Mouse (Mus musculus) intestine, embryonic 14.5 days (tissue): ENCODE measurements around the gene Tor4a. TPM values are rescaled to one million over a fixed set of nuclear protein-coding genes. Genes with fewer than 3 reads are reported as not detected.

Source experiments
- polyA plus RNA-seq: library from polyadenylated mRNA; unstranded; fragments of >200 nt; fragmentation: Nextera tagmentation; extraction: Ambion mirVana; gene quantifications from 2 replicates; pipeline ENCODE4 v1.2.1, GENCODE M21; 2014

Tor4a gene
- polyA plus RNA-seq, 1 experiment from 2014 or later: 18.1 TPM

Other genes with a start within 250 kb of the Tor4a start
- 13.0 and 18.1 TPM in 2 replicates for gene Zmynd19, start 247.1 kb downstream of the Tor4a start, polyA plus RNA-seq
- gene Dph7, start 234.5 kb downstream of the Tor4a start, polyA plus RNA-seq: 22.9 and 25.6 TPM in 2 replicates
- gene Mrpl41, start 221.8 kb downstream of the Tor4a start, polyA plus RNA-seq: 143 and 147 TPM in 2 replicates
- 6.8 and 8.2 TPM in 2 replicates for gene Pnpla7, start 220.9 kb downstream of the Tor4a start, polyA plus RNA-seq
- gene Nsmf, start 142.5 kb downstream of the Tor4a start, polyA plus RNA-seq: 44.3 and 50.0 TPM in 2 replicates
- 6.0 and 7.3 TPM in 2 replicates for gene Entpd8, start 116.6 kb downstream of the Tor4a start, polyA plus RNA-seq
- 2.3 and 5.7 TPM in 2 replicates for gene Noxa1, start 101.7 kb downstream of the Tor4a start, polyA plus RNA-seq
- 8.2 and 13.2 TPM in 2 replicates for gene Nrarp, start 16.1 kb downstream of the Tor4a start, polyA plus RNA-seq
- gene Nelfb, start 14.6 kb upstream of the Tor4a start, polyA plus RNA-seq: 99.1 and 107 TPM in 2 replicates
- 0.18 TPM in 1 of 2 replicates, not detected in the other for gene Stpg3, start 17.8 kb upstream of the Tor4a start, polyA plus RNA-seq
- 0.51 TPM in 1 of 2 replicates, not detected in the other for gene Fam166a, start 21.9 kb upstream of the Tor4a start, polyA plus RNA-seq
- 524 and 576 TPM in 2 replicates for gene Tubb4b, start 27.8 kb upstream of the Tor4a start, polyA plus RNA-seq
- gene Slc34a3, start 37.5 kb upstream of the Tor4a start, polyA plus RNA-seq: 0.26 and 0.38 TPM in 2 replicates
- not detected in 2 replicates for gene Rnf224, start 39.9 kb upstream of the Tor4a start, polyA plus RNA-seq
- gene Rnf208, start 45.4 kb upstream of the Tor4a start, polyA plus RNA-seq: 15.7 and 18.7 TPM in 2 replicates
- gene Cysrt1, start 45.6 kb upstream of the Tor4a start, polyA plus RNA-seq: 0.30 TPM in 1 of 2 replicates, not detected in the other
- 5.0 and 5.7 TPM in 2 replicates for gene AL732309.1, start 50.0 kb upstream of the Tor4a start, polyA plus RNA-seq
- 18.0 and 19.2 TPM in 2 replicates for gene Tmem203, start 58.6 kb upstream of the Tor4a start, polyA plus RNA-seq
- 6.5 and 7.8 TPM in 2 replicates for gene Tprn, start 65.7 kb upstream of the Tor4a start, polyA plus RNA-seq
- gene Ssna1, start 75.6 kb upstream of the Tor4a start, polyA plus RNA-seq: 229 and 240 TPM in 2 replicates
- gene Anapc2, start 75.6 kb upstream of the Tor4a start, polyA plus RNA-seq: 100 and 110 TPM in 2 replicates
- gene Tmem210, start 91.3 kb upstream of the Tor4a start, polyA plus RNA-seq: not detected in 2 replicates
- not detected in 2 replicates for gene Lrrc26, start 93.0 kb upstream of the Tor4a start, polyA plus RNA-seq
- 2.1 and 2.4 TPM in 2 replicates for gene Grin1, start 122.3 kb upstream of the Tor4a start, polyA plus RNA-seq
- 66.3 and 73.3 TPM in 2 replicates for gene Man1b1, start 135.5 kb upstream of the Tor4a start, polyA plus RNA-seq
- 24.1 and 26.5 TPM in 2 replicates for gene Dpp7, start 159.5 kb upstream of the Tor4a start, polyA plus RNA-seq
- 36.3 and 46.0 TPM in 2 replicates for gene Uap1l1, start 168.8 kb upstream of the Tor4a start, polyA plus RNA-seq
- gene Sapcd2, start 175.4 kb upstream of the Tor4a start, polyA plus RNA-seq: 43.2 and 47.4 TPM in 2 replicates
- 5.9 and 7.4 TPM in 2 replicates for gene Entpd2, start 199.0 kb upstream of the Tor4a start, polyA plus RNA-seq
- 42.2 and 45.4 TPM in 2 replicates for gene Npdc1, start 202.5 kb upstream of the Tor4a start, polyA plus RNA-seq
- 0.15 TPM in 1 of 2 replicates, not detected in the other for gene Fut7, start 226.4 kb upstream of the Tor4a start, polyA plus RNA-seq
- 4.8 and 4.9 TPM in 2 replicates for gene Abca2, start 231.8 kb upstream of the Tor4a start, polyA plus RNA-seq